Mouse (Mus musculus) forebrain, postnatal 0 days (tissue): ENCODE data around the gene Dact3. TPM values are rescaled to one million over a fixed set of nuclear protein-coding genes. Genes with fewer than 3 reads are reported as not detected.
A peak's percentile ranks its signal among the peaks of the same experiment; 100 is the strongest.

Source experiments
- ATAC-seq: fragments of 200-750 bp; cut with Nextera tagmentation; 2 replicates; pipeline ENCODE4 v1.8.0; 2017; ENCODE audit warnings: mild to moderate bottlenecking, moderate library complexity
- DNase-seq: peaks from one replicate; pipeline ENCODE4 v3.0.0-alpha.2; 2015
- H3K27ac ChIP-seq: fragments of 300-500 bp; sonication (generic); 2 replicates; pipeline ENCODE4 v1.5.1; 2014; ENCODE audit warnings: low read depth, mild to moderate bottlenecking, antibody characterized with exemption, low read length, moderate library complexity, mixed read lengths
- H3K27me3 ChIP-seq: fragments of 300-500 bp; sonication (generic); 2 replicates; pipeline ENCODE4 v1.6.1; 2014; ENCODE audit warnings: mild to moderate bottlenecking, low read length, mixed read lengths; ENCODE audit not compliant: insufficient read depth
- H3K36me3 ChIP-seq: fragments of 300-500 bp; sonication (generic); 2 replicates; pipeline ENCODE4 v1.6.1; 2014; ENCODE audit warnings: mild to moderate bottlenecking, moderate library complexity; ENCODE audit not compliant: insufficient read depth
- H3K4me1 ChIP-seq: fragments of 300-500 bp; sonication (generic); 2 replicates; pipeline ENCODE4 v1.6.1; 2014; ENCODE audit warnings: antibody characterized with exemption; ENCODE audit not compliant: insufficient read depth
- H3K4me2 ChIP-seq: fragments of 300-500 bp; sonication (generic); 2 replicates; pipeline ENCODE4 v1.6.1; 2014; ENCODE audit warnings: low read depth, mild to moderate bottlenecking, moderate library complexity
- H3K4me3 ChIP-seq: fragments of 300-500 bp; sonication (generic); 2 replicates; pipeline ENCODE4 v1.5.1; 2014; ENCODE audit warnings: low read depth, low read length, mixed read lengths
- H3K9ac ChIP-seq: fragments of 300-500 bp; sonication (generic); 2 replicates; pipeline ENCODE4 v1.6.1; 2014; ENCODE audit warnings: mild to moderate bottlenecking
- H3K9me3 ChIP-seq: fragments of 300-500 bp; sonication (generic); 2 replicates; pipeline ENCODE4 v1.6.1; 2016; ENCODE audit warnings: low read length
- CTCF ChIP-seq: sonication (generic); IDR thresholded peaks from 2 replicates; pipeline ENCODE4 v1.5.1; 2016; ENCODE audit warnings: antibody characterized with exemption, control low read depth, low read depth
- WGBS: fragments of 180-500 bp; shearing (Covaris S2); extraction: QIAGEN DNeasy Blood & Tissue Kit; methylation state at CpG from one replicate; pipeline ENCODE4 v1.1.7; 2014; 5-methylcytosine and 5-hydroxymethylcytosine counted together
- polyA plus RNA-seq: library from polyadenylated mRNA; unstranded; fragments of >200 nt; fragmentation: Nextera tagmentation; extraction: Ambion mirVana; gene quantifications from 2 replicates; pipeline ENCODE4 v1.2.1, GENCODE M21; 2015
- total RNA-seq: library from RNA; depleted of rRNA; stranded (reverse); fragments of >200 nt; gene quantifications from 2 replicates; pipeline ENCODE4 v1.2.3, GENCODE M21; 2014

Dact3 gene
- total and polyA plus RNA-seq, 2 experiments from 2014 or later, result 8.6 to 69.0 TPM

- Histone ChIP-seq H3K4me2 (no peak overlapping the region), H3K27me3 (no peaks in the 10 kb centered on the region), H3K4me1 (no peaks in the 10 kb centered on the region), H3K9ac (no peak overlapping the region), H3K4me3 (no peak overlapping the region), H3K27ac (no peak overlapping the region), H3K9me3 (no peaks in the 10 kb centered on the region), H3K36me3 (peaks cover under 1% of the 10 kb centered on the region; the same call in 1 of the 2 replicates)
- no peak for TF ChIP-seq CTCF
- no peak for ATAC-seq
- DNase-seq, result no peak
- WGBS, result 60% methylated on average over 11 of the region's 11 CpGs
Measured at GRCm38 (mm10) chr7:16908367-16908766, 33.2 kb downstream of the Dact3 start.

- ATAC-seq (no peak), DNase-seq (no peak)
- no peak overlapping the region for H3K4me3 ChIP-seq
- H3K9ac ChIP-seq, result no peak overlapping the region
- H3K4me1 ChIP-seq, result no peaks in the 10 kb centered on the region
- H3K27me3 ChIP-seq, result no peaks in the 10 kb centered on the region
- H3K27ac ChIP-seq, result no peak overlapping the region
- no peak overlapping the region for H3K4me2 ChIP-seq
- TF ChIP-seq CTCF, result no peak
- H3K9me3 ChIP-seq, result no peaks in the 10 kb centered on the region
- H3K36me3 ChIP-seq, result peaks cover 5% of the 10 kb centered on the region; the same call in 1 of the 2 replicates
- 73% methylated on average over 11 of the region's 11 CpGs for WGBS
Measured at GRCm38 (mm10) chr7:16908859-16909258, 33.7 kb downstream of the Dact3 start.

GRCm38 (mm10) chr7:16909909-16910308 lies 34.8 kb downstream of the Dact3 start:
- no peak overlapping the region for H3K4me3 ChIP-seq
- TF ChIP-seq CTCF, result no peak

GRCm38 (mm10) chr7:16911904-16912303 lies 36.8 kb downstream of the Dact3 start:
- no peak for ATAC-seq

More at GRCm38 (mm10) chr7:16909909-16910308, 34.8 kb downstream of the Dact3 start:
- Histone ChIP-seq H3K27me3 (no peaks in the 10 kb centered on the region), H3K4me1 (no peaks in the 10 kb centered on the region), H3K4me2 (no peak overlapping the region), H3K36me3 (peaks cover 16% of the 10 kb centered on the region), H3K9ac (no peak overlapping the region), H3K27ac (no peak overlapping the region), H3K9me3 (no peaks in the 10 kb centered on the region)
- ATAC-seq (no peak), DNase-seq (no peak)
- WGBS, result 58% methylated on average over 10 of the region's 10 CpGs

GRCm38 (mm10) chr7:16912360-16912759 lies 37.2 kb downstream of the Dact3 start:
- no peak overlapping the region for H3K4me2 ChIP-seq
- no peak for TF ChIP-seq CTCF
- no peaks in the 10 kb centered on the region for H3K9me3 ChIP-seq
- peaks cover 40% of the 10 kb centered on the region for H3K36me3 ChIP-seq
- no peaks in the 10 kb centered on the region for H3K4me1 ChIP-seq
- no peak overlapping the region for H3K27ac ChIP-seq
- no peak for DNase-seq
- no peak overlapping the region for H3K9ac ChIP-seq
- H3K27me3 ChIP-seq, result no peaks in the 10 kb centered on the region
- no peak overlapping the region for H3K4me3 ChIP-seq
- 89% methylated on average over 6 of the region's 6 CpGs for WGBS
- no peak for ATAC-seq

More at GRCm38 (mm10) chr7:16911904-16912303, 36.8 kb downstream of the Dact3 start:
- TF ChIP-seq CTCF, result no peak
- Histone ChIP-seq H3K4me3 (no peak overlapping the region), H3K4me1 (no peaks in the 10 kb centered on the region), H3K4me2 (no peak overlapping the region), H3K9me3 (no peaks in the 10 kb centered on the region), H3K36me3 (peaks cover 36% of the 10 kb centered on the region), H3K9ac (no peak overlapping the region), H3K27ac (no peak overlapping the region), H3K27me3 (no peaks in the 10 kb centered on the region)
- no peak for DNase-seq
- WGBS, result 94% methylated on average over 3 of the region's 3 CpGs

GRCm38 (mm10) chr7:16913806-16914452 lies 38.8 kb downstream of the Dact3 start:
- TF ChIP-seq CTCF, result peak; percentile 87
- Histone ChIP-seq H3K4me3 (no peak overlapping the region), H3K36me3 (peaks cover 55% of the 10 kb centered on the region), H3K27me3 (no peaks in the 10 kb centered on the region), H3K4me2 (no peak overlapping the region), H3K9me3 (no peaks in the 10 kb centered on the region), H3K9ac (no peak overlapping the region), H3K4me1 (no peaks in the 10 kb centered on the region), H3K27ac (no peak overlapping the region)
- ATAC-seq (peak; percentile 79), DNase-seq (peak; percentile 84)
- 37% methylated on average over 10 of the region's 10 CpGs for WGBS

GRCm38 (mm10) chr7:16914453-16915343 lies 39.6 kb downstream of the Dact3 start:
- WGBS, result 83% methylated on average over 18 of the region's 18 CpGs
- TF ChIP-seq CTCF, result no peak
- Histone ChIP-seq H3K9me3 (no peaks in the 10 kb centered on the region), H3K36me3 (peaks cover 61% of the 10 kb centered on the region), H3K27ac (no peak overlapping the region), H3K4me3 (no peak overlapping the region), H3K4me1 (no peaks in the 10 kb centered on the region), H3K9ac (no peak overlapping the region), H3K4me2 (no peak overlapping the region), H3K27me3 (no peaks in the 10 kb centered on the region)
- DNase-seq, result no peak
- ATAC-seq, result no peak; the same call in 1 of the 2 replicates
